8 mouse cellular contexts compared by ENCODE assay signal in genomic region chr13:104110526-104110925, GRCm38 (mm10). TPM values are rescaled to one million over a fixed set of nuclear protein-coding genes. Genes with fewer than 3 reads are reported as not detected.
A peak's percentile ranks its signal among the peaks of the same experiment; 100 is the strongest.
DNase-seq lines count a peak whose midpoint lies in the region; ATAC-seq and TF ChIP-seq lines count a peak whose summit lies in the region.

No protein-coding gene starts in this region.

- no peak overlapping the region for H3K27ac ChIP-seq in kidney, adult 2 months (ENCODE audit: insufficient read depth, low read depth, low read length)
- no peak overlapping the region for H3K27ac ChIP-seq in cortical plate, adult 2 months (ENCODE audit: insufficient read depth, low read length)
- peak overlapping the region; percentile 92 for H3K27ac ChIP-seq in hindbrain, postnatal 0 days
- H3K27ac ChIP-seq in midbrain, postnatal 0 days (ENCODE audit: low read depth, low read length) = peak overlapping the region; percentile 93

- 43% methylated on average over 7 of the region's 7 CpGs for WGBS in kidney, adult 2 months
- 15% methylated on average over 7 of the region's 7 CpGs for WGBS in hindbrain, postnatal 0 days
- WGBS in midbrain, postnatal 0 days = 19% methylated on average over 7 of the region's 7 CpGs

- peak overlapping the region; percentile 88 for H3K4me2 ChIP-seq in hindbrain, postnatal 0 days (ENCODE audit: low read depth, low read length)
- peak overlapping the region; percentile 86 for H3K4me2 ChIP-seq in midbrain, postnatal 0 days (ENCODE audit: low read depth, low read length, poor library complexity, severe bottlenecking)

- no peak for TF ChIP-seq POLR2A in kidney, adult 2 months (IDR thresholded peaks at IDR 0.05; ENCODE audit: low read depth, low read length)
- TF ChIP-seq POLR2A in cortical plate, adult 2 months (IDR thresholded peaks at IDR 0.05; ENCODE audit: extremely low read depth, insufficient read depth, low read length) = no peak

- DNase-seq in kidney, adult 2 months = no peak
- no peak for DNase-seq in kidney, adult 11 months
- no peak for DNase-seq in hindbrain, postnatal 0 days (ENCODE audit: low spot score)
- no peak for DNase-seq in midbrain, postnatal 0 days (ENCODE audit: low spot score)
- no peak for DNase-seq in cerebellum, postnatal 36 days
- DNase-seq in adrenal gland, adult 18-20 months (ENCODE audit: low spot score in 2 of 2) = no peak
- DNase-seq in cerebellum, postnatal 10 days = no peak

- no peaks in the 10 kb centered on the region for H3K9me3 ChIP-seq in hindbrain, postnatal 0 days (ENCODE audit: low read length)
- no peaks in the 10 kb centered on the region for H3K9me3 ChIP-seq in midbrain, postnatal 0 days (ENCODE audit: low read length)

- no peaks in the 10 kb centered on the region for H3K27me3 ChIP-seq in kidney, adult 2 months (replicated peaks; ENCODE audit: control insufficient read depth, insufficient read depth, low read length)
- H3K27me3 ChIP-seq in hindbrain, postnatal 0 days (ENCODE audit: insufficient read depth, low read length) = no peaks in the 10 kb centered on the region
- no peaks in the 10 kb centered on the region for H3K27me3 ChIP-seq in midbrain, postnatal 0 days (ENCODE audit: insufficient read depth, low read length)

- H3K4me1 ChIP-seq in kidney, adult 2 months (ENCODE audit: control insufficient read depth, insufficient read depth, low read length) = peaks cover 3% of the 10 kb centered on the region; the same call in 1 of the 2 replicates
- H3K4me1 ChIP-seq in cortical plate, adult 2 months (ENCODE audit: control insufficient read depth, insufficient read depth, low read length) = peaks cover 5% of the 10 kb centered on the region
- H3K4me1 ChIP-seq in hindbrain, postnatal 0 days (ENCODE audit: insufficient read depth, low read length) = peaks cover 6% of the 10 kb centered on the region; the same call in 1 of the 2 replicates
- peaks cover 9% of the 10 kb centered on the region; the same call in 1 of the 2 replicates for H3K4me1 ChIP-seq in midbrain, postnatal 0 days (ENCODE audit: insufficient read depth, low read length)

- peak overlapping the region; percentile 75; the same call in 1 of the 2 replicates for H3K4me3 ChIP-seq in kidney, adult 2 months (ENCODE audit: insufficient read depth, low read depth, low read length)
- H3K4me3 ChIP-seq in cortical plate, adult 2 months (ENCODE audit: insufficient read depth, low read length) = peak overlapping the region; percentile 98
- H3K4me3 ChIP-seq in hindbrain, postnatal 0 days (ENCODE audit: low read length) = peak overlapping the region; percentile 87
- peak overlapping the region; percentile 88 for H3K4me3 ChIP-seq in midbrain, postnatal 0 days (ENCODE audit: low read depth, low read length)

- ATAC-seq in hindbrain, postnatal 0 days = no peak
- no peak for ATAC-seq in midbrain, postnatal 0 days (ENCODE audit: low FRiP score)

- H3K36me3 ChIP-seq in kidney, adult 2 months (ENCODE audit: control insufficient read depth, insufficient read depth, low read length) = no peaks in the 10 kb centered on the region
- no peaks in the 10 kb centered on the region; the same call in 1 of the 2 replicates for H3K36me3 ChIP-seq in hindbrain, postnatal 0 days (ENCODE audit: insufficient read depth, low read length)
- peaks cover 7% of the 10 kb centered on the region; the same call in 1 of the 2 replicates for H3K36me3 ChIP-seq in midbrain, postnatal 0 days (ENCODE audit: insufficient read depth, low read length)

- H3K9ac ChIP-seq in hindbrain, postnatal 0 days (replicated peaks; ENCODE audit: low read length) = peak overlapping the region; percentile 85
- peak overlapping the region; percentile 97; the same call in 1 of the 2 replicates for H3K9ac ChIP-seq in midbrain, postnatal 0 days (replicated peaks; ENCODE audit: low read length, poor library complexity, severe bottlenecking)

- TF ChIP-seq CTCF in kidney, adult 2 months (conservative IDR thresholded peaks at IDR 0.05; ENCODE audit: insufficient read depth, insufficient read length, low read depth, low read length) = no peak
- no peak for TF ChIP-seq CTCF in cortical plate, adult 2 months (IDR thresholded peaks at IDR 0.05; ENCODE audit: extremely low read depth, insufficient read depth, low read length)
- no peak for TF ChIP-seq CTCF in hindbrain, postnatal 0 days (IDR thresholded peaks at IDR 0.05; ENCODE audit: low read depth)
- no peak for TF ChIP-seq CTCF in midbrain, postnatal 0 days (IDR thresholded peaks at IDR 0.05)

RNA-seq across cellular contexts. Expression of gene Sgtb, which starts 1.0 kb away (rescaled TPM):
- 1.1 and 1.3 TPM in 2 replicates for polyA plus RNA-seq in kidney, adult 2 months (2012; rRNA removed)
- polyA plus RNA-seq in cortical plate, adult 2 months (2012; rRNA removed) = 96.1 and 99.2 TPM in 2 replicates
- total RNA-seq in hindbrain, postnatal 0 days (2014; rRNA removed) = 26.8 and 36.7 TPM in 2 replicates
- 24.3 and 24.9 TPM in 2 replicates for polyA plus RNA-seq in hindbrain, postnatal 0 days (2015; fragmentation: Nextera tagmentation; extraction: Ambion mirVana)
- total RNA-seq in midbrain, postnatal 0 days (2014; rRNA removed) = 32.5 and 33.0 TPM in 2 replicates
- polyA plus RNA-seq in midbrain, postnatal 0 days (2015; fragmentation: Nextera tagmentation; extraction: Ambion mirVana) = 19.8 and 21.2 TPM in 2 replicates
- total RNA-seq in adrenal gland, adult 18-20 months (2021) = 10 to 100 TPM in 1 of 2 experiments, 1 to 10 TPM in 1; 7.0 to 18.3 TPM

RNA-seq across cellular contexts. Expression of gene Nln, which starts 1.1 kb away (rescaled TPM):
- 10.7 and 11.3 TPM in 2 replicates for polyA plus RNA-seq in kidney, adult 2 months (2012; rRNA removed)
- 19.9 and 21.2 TPM in 2 replicates for polyA plus RNA-seq in cortical plate, adult 2 months (2012; rRNA removed)
- 67.3 and 71.6 TPM in 2 replicates for total RNA-seq in hindbrain, postnatal 0 days (2014; rRNA removed)
- 52.9 and 53.7 TPM in 2 replicates for polyA plus RNA-seq in hindbrain, postnatal 0 days (2015; fragmentation: Nextera tagmentation; extraction: Ambion mirVana)
- total RNA-seq in midbrain, postnatal 0 days (2014; rRNA removed) = 91.3 and 94.1 TPM in 2 replicates
- polyA plus RNA-seq in midbrain, postnatal 0 days (2015; fragmentation: Nextera tagmentation; extraction: Ambion mirVana) = 59.2 and 60.2 TPM in 2 replicates
- 10 to 100 TPM; 15.2 to 16.5 TPM for total RNA-seq in adrenal gland, adult 18-20 months (2021)

Comparison
In these comparisons a context has a peak if more than half of its experiments do, and no peak if none do; other contexts are left out.
1. H3K27ac ChIP-seq: peak in hindbrain, postnatal 0 days (single experiment) and midbrain, postnatal 0 days (single experiment); none in kidney, adult 2 months (single experiment) and cortical plate, adult 2 months (single experiment).
2. Peak in every context shown above with its lines, with median percentiles within 50 percentile points of each other: H3K4me3 ChIP-seq.